Mouse (Mus musculus): ENCODE measurements at regions not wholly inside any gene's neighbourhood (a gene's known extent, or its start where the extent isn't known, plus 50 kb on each side); places are given as distances from the start of the nearest gene placed in this dataset.
A peak's percentile ranks its signal among the peaks of the same experiment; 100 is the strongest.

- Histone ChIP-seq H3K27ac (ENCODE audit: insufficient read depth, low read depth, low read length) (no peak overlapping the region), H3K4me1 (ENCODE audit: control insufficient read depth, insufficient read depth, low read length) (peaks cover 26% of the 10 kb centered on the region), H3K4me3 (ENCODE audit: insufficient read depth, low read length) (no peak overlapping the region)
- no peak for TF ChIP-seq CTCF (IDR thresholded peaks at IDR 0.05; ENCODE audit: low read depth, low read length)
- no peak for TF ChIP-seq POLR2A (IDR thresholded peaks at IDR 0.05; ENCODE audit: borderline replicate concordance, low read depth, low read length)
Observed at GRCm38 (mm10) chr12:25299603-25300471, 202.9 kb upstream of the Id2 start.

GRCm38 (mm10) chr12:25298766-25299165 lies 201.8 kb upstream of the Id2 start:
- H3K4me1 ChIP-seq (ENCODE audit: control insufficient read depth, insufficient read depth, low read length), result peaks cover 29% of the 10 kb centered on the region
- H3K27ac ChIP-seq (ENCODE audit: insufficient read depth, low read depth, low read length), result no peak overlapping the region
- no peak overlapping the region for H3K4me3 ChIP-seq (ENCODE audit: insufficient read depth, low read length)
- TF ChIP-seq CTCF (IDR thresholded peaks at IDR 0.05; ENCODE audit: low read depth, low read length) (no peak), POLR2A (IDR thresholded peaks at IDR 0.05; ENCODE audit: borderline replicate concordance, low read depth, low read length) (no peak)

- Histone ChIP-seq H3K27ac (ENCODE audit: insufficient read depth, low read depth, low read length) (no peak overlapping the region), H3K4me3 (ENCODE audit: insufficient read depth, low read length) (no peak overlapping the region), H3K4me1 (ENCODE audit: control insufficient read depth, insufficient read depth, low read length) (peaks cover 22% of the 10 kb centered on the region)
- no peak for TF ChIP-seq CTCF (IDR thresholded peaks at IDR 0.05; ENCODE audit: low read depth, low read length)
- TF ChIP-seq POLR2A (IDR thresholded peaks at IDR 0.05; ENCODE audit: borderline replicate concordance, low read depth, low read length), result no peak
Observed at GRCm38 (mm10) chr12:25297960-25298359, 201.0 kb upstream of the Id2 start.

GRCm38 (mm10) chr12:25296648-25297047 lies 199.7 kb upstream of the Id2 start:
- Histone ChIP-seq H3K4me1 (ENCODE audit: control insufficient read depth, insufficient read depth, low read length) (peaks cover 20% of the 10 kb centered on the region), H3K4me3 (ENCODE audit: insufficient read depth, low read length) (no peak overlapping the region), H3K27ac (ENCODE audit: insufficient read depth, low read depth, low read length) (no peak overlapping the region)
- TF ChIP-seq CTCF (IDR thresholded peaks at IDR 0.05; ENCODE audit: low read depth, low read length), result no peak
- TF ChIP-seq POLR2A (IDR thresholded peaks at IDR 0.05; ENCODE audit: borderline replicate concordance, low read depth, low read length), result no peak

- Histone ChIP-seq H3K27ac (ENCODE audit: insufficient read depth, low read depth, low read length) (no peak overlapping the region), H3K4me1 (ENCODE audit: control insufficient read depth, insufficient read depth, low read length) (peaks cover 10% of the 10 kb centered on the region), H3K4me3 (ENCODE audit: insufficient read depth, low read length) (no peak overlapping the region)
- no peak for TF ChIP-seq POLR2A (IDR thresholded peaks at IDR 0.05; ENCODE audit: borderline replicate concordance, low read depth, low read length)
- no peak for TF ChIP-seq CTCF (IDR thresholded peaks at IDR 0.05; ENCODE audit: low read depth, low read length)
Observed at GRCm38 (mm10) chr12:25294179-25295025, 197.5 kb upstream of the Id2 start.

- peaks cover 10% of the 10 kb centered on the region for H3K4me1 ChIP-seq (ENCODE audit: control insufficient read depth, insufficient read depth, low read length)
- no peak overlapping the region for H3K4me3 ChIP-seq (ENCODE audit: insufficient read depth, low read length)
- H3K27ac ChIP-seq (ENCODE audit: insufficient read depth, low read depth, low read length), result no peak overlapping the region
- TF ChIP-seq CTCF (IDR thresholded peaks at IDR 0.05; ENCODE audit: low read depth, low read length), result no peak
- no peak for TF ChIP-seq POLR2A (IDR thresholded peaks at IDR 0.05; ENCODE audit: borderline replicate concordance, low read depth, low read length)
Observed at GRCm38 (mm10) chr12:25293470-25294178, 196.7 kb upstream of the Id2 start.

GRCm38 (mm10) chr12:25289381-25289780 lies 192.4 kb upstream of the Id2 start:
- peaks cover 7% of the 10 kb centered on the region for H3K4me1 ChIP-seq (ENCODE audit: control insufficient read depth, insufficient read depth, low read length)
- no peak overlapping the region for H3K4me3 ChIP-seq (ENCODE audit: insufficient read depth, low read length)
- H3K27ac ChIP-seq (ENCODE audit: insufficient read depth, low read depth, low read length), result no peak overlapping the region
- no peak for TF ChIP-seq CTCF (IDR thresholded peaks at IDR 0.05; ENCODE audit: low read depth, low read length)
- TF ChIP-seq POLR2A (IDR thresholded peaks at IDR 0.05; ENCODE audit: borderline replicate concordance, low read depth, low read length), result no peak

GRCm38 (mm10) chr12:25283808-25284207 lies 186.9 kb upstream of the Id2 start:
- Histone ChIP-seq H3K27ac (ENCODE audit: insufficient read depth, low read depth, low read length) (peak overlapping the region; percentile 41), H3K4me3 (ENCODE audit: insufficient read depth, low read length) (no peak overlapping the region), H3K4me1 (ENCODE audit: control insufficient read depth, insufficient read depth, low read length) (peaks cover 36% of the 10 kb centered on the region)
- TF ChIP-seq POLR2A (IDR thresholded peaks at IDR 0.05; ENCODE audit: borderline replicate concordance, low read depth, low read length) (no peak), CTCF (IDR thresholded peaks at IDR 0.05; ENCODE audit: low read depth, low read length) (no peak)

GRCm38 (mm10) chr12:25281438-25281837 lies 184.5 kb upstream of the Id2 start:
- Histone ChIP-seq H3K4me1 (ENCODE audit: control insufficient read depth, insufficient read depth, low read length) (peaks cover 36% of the 10 kb centered on the region), H3K4me3 (ENCODE audit: insufficient read depth, low read length) (no peak overlapping the region), H3K27ac (ENCODE audit: insufficient read depth, low read depth, low read length) (peak overlapping the region; percentile 41)
- no peak for TF ChIP-seq CTCF (IDR thresholded peaks at IDR 0.05; ENCODE audit: low read depth, low read length)
- no peak for TF ChIP-seq POLR2A (IDR thresholded peaks at IDR 0.05; ENCODE audit: borderline replicate concordance, low read depth, low read length)

Measured in bone marrow macrophage, adult 2 months (primary cell).